Mouse (Mus musculus) heart, adult 2 months (tissue): ENCODE measurements at regions not wholly inside any gene's neighbourhood (a gene's known extent, or its start where the extent isn't known, plus 50 kb on each side); places are given as distances from the start of the nearest gene placed in this dataset.

ENCODE experiments used
- CTCF ChIP-seq: fragments of 200-600 bp; IDR thresholded peaks from 2 replicates; pipeline ENCODE4 v1.8.1; 2022; ENCODE audit warnings: antibody characterized with exemption, mild to moderate bottlenecking, moderate library complexity
- POLR2A ChIP-seq: fragments of 200-500 bp; IDR thresholded peaks from 2 replicates; pipeline ENCODE4 v1.6.1; 2011; ENCODE audit warnings: mild to moderate bottlenecking, low read depth, low read length, control low read depth; ENCODE audit not compliant: insufficient read depth

- TF ChIP-seq CTCF (no peak), POLR2A (no peak)
Observed at GRCm38 (mm10) chr16:30172798-30173202, 94.5 kb downstream of the Cpn2 start.
